Comparison of ENCODE assay signal across 9 mouse cellular contexts in the genomic region with DNA sequence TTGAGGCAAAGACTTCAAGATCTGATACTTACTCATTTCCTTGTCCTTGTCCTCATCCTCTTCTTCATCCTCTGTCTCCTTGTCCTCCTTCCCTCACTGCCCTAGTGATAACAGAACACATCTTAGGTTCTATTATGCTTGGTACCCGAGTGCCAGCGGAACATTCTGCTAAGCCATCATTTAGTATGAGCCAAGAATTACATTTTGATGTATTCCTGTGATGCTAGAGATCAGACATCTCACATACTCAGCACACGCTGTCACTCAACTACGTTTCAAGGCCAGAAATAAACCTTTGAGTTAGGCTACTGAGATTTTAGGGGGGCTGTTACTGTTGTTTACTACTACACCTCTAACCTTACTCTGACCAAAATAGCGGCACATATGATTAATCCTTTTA. TPM values are rescaled to one million over a fixed set of nuclear protein-coding genes. Genes with fewer than 3 reads are reported as not detected.
DNase-seq lines count a peak whose midpoint lies in the region; ATAC-seq and TF ChIP-seq lines count a peak whose summit lies in the region.
"Had no signal": no experiment of that assay in that cellular context is flagged by ENCODE, and none has a peak within 500 bp of the region (broad histone marks: within the 10 kb centered on the region; RNA-seq: fewer than 3 reads in every experiment).

A gene (minus strand): TSS at position 101 of the 400 bp plus-strand sequence.

- H3K4me1 ChIP-seq in kidney, postnatal 0 days (replicated peaks; ENCODE audit: insufficient read depth, low read length), result no peaks in the 10 kb centered on the region
- H3K4me1 ChIP-seq in intestine, postnatal 0 days (replicated peaks; ENCODE audit: control insufficient read depth, insufficient read depth, low read length), result no peaks in the 10 kb centered on the region
- H3K4me1 ChIP-seq in midbrain, embryonic 14.5 days (ENCODE audit: control insufficient read depth, insufficient read depth, low read length), result no peaks in the 10 kb centered on the region

- ATAC-seq in kidney, postnatal 0 days (replicated peaks; ENCODE audit: low FRiP score, low read depth), result no peak
- ATAC-seq in granulocyte monocyte progenitor cell, adult 5-6 weeks (replicated peaks; ENCODE audit: poor library complexity, severe bottlenecking), result no peak
- no peak for ATAC-seq in intestine, postnatal 0 days
- no peak for ATAC-seq in midbrain, embryonic 14.5 days (ENCODE audit: low FRiP score, low TSS enrichment)

- no peaks in the 10 kb centered on the region for H3K9me3 ChIP-seq in kidney, postnatal 0 days (replicated peaks; ENCODE audit: low read length)
- H3K9me3 ChIP-seq in intestine, postnatal 0 days (ENCODE audit: control insufficient read depth), result no peaks in the 10 kb centered on the region
- H3K9me3 ChIP-seq in midbrain, embryonic 14.5 days (ENCODE audit: control insufficient read depth, low read length), result no peaks in the 10 kb centered on the region

- no peak within 1 kb of the TSS for H3K27ac ChIP-seq in kidney, postnatal 0 days
- no peak within 1 kb of the TSS for H3K27ac ChIP-seq in intestine, postnatal 0 days (ENCODE audit: low read depth, low read length)
- H3K27ac ChIP-seq in midbrain, embryonic 14.5 days (replicated peaks; ENCODE audit: low read depth, low read length), result no peak within 1 kb of the TSS

- no peaks in the 10 kb centered on the region for H3K36me3 ChIP-seq in kidney, postnatal 0 days (ENCODE audit: insufficient read depth, low read length)
- H3K36me3 ChIP-seq in intestine, postnatal 0 days (ENCODE audit: control insufficient read depth, insufficient read depth), result no peaks in the 10 kb centered on the region
- H3K36me3 ChIP-seq in midbrain, embryonic 14.5 days (ENCODE audit: control insufficient read depth, insufficient read depth, low read length), result no peaks in the 10 kb centered on the region

- no peak within 1 kb of the TSS for H3K4me3 ChIP-seq in kidney, postnatal 0 days (replicated peaks; ENCODE audit: low read depth, low read length)
- H3K4me3 ChIP-seq in intestine, postnatal 0 days (ENCODE audit: low read depth, low read length), result no peak within 1 kb of the TSS
- no peak within 1 kb of the TSS for H3K4me3 ChIP-seq in midbrain, embryonic 14.5 days (replicated peaks; ENCODE audit: low read depth, low read length)
- H3K4me3 ChIP-seq: megakaryocyte, embryonic 14.5 days had no signal

- H3K4me2 ChIP-seq in kidney, postnatal 0 days (ENCODE audit: low read length), result no peak within 1 kb of the TSS
- H3K4me2 ChIP-seq in intestine, postnatal 0 days (replicated peaks; ENCODE audit: low read depth), result no peak within 1 kb of the TSS
- no peak within 1 kb of the TSS for H3K4me2 ChIP-seq in midbrain, embryonic 14.5 days (ENCODE audit: low read length)

- 80% methylated on average over 5 of the region's 5 CpGs for WGBS in kidney, postnatal 0 days
- WGBS in intestine, postnatal 0 days, result 83% methylated on average over 5 of the region's 5 CpGs
- 85% methylated on average over 5 of the region's 5 CpGs for WGBS in midbrain, embryonic 14.5 days

- no peak within 1 kb of the TSS for H3K9ac ChIP-seq in kidney, postnatal 0 days (ENCODE audit: low read depth, low read length)
- no peak within 1 kb of the TSS for H3K9ac ChIP-seq in intestine, postnatal 0 days (ENCODE audit: low read depth, low read length)
- H3K9ac ChIP-seq in midbrain, embryonic 14.5 days (replicated peaks; ENCODE audit: low read length), result no peak within 1 kb of the TSS

- TF ChIP-seq POLR2A in brain, embryonic 14.5 days (IDR thresholded peaks at IDR 0.05; ENCODE audit: borderline replicate concordance, extremely low read depth, insufficient read depth, insufficient read length, poor library complexity, severe bottlenecking), result no peak

- no peak for DNase-seq in kidney, postnatal 0 days (ENCODE audit: low spot score)
- no peak for DNase-seq in kidney, adult 9 months
- no peak for DNase-seq in brain, embryonic 14.5 days (ENCODE audit: low read depth)
- DNase-seq in midbrain, embryonic 14.5 days, result no peak
- no peak for DNase-seq in urinary bladder, postnatal 36 days (ENCODE audit: low spot score in 2 of 2)
- DNase-seq in kidney, postnatal 10 days, result no peak

- no peak for TF ChIP-seq CTCF in kidney, postnatal 0 days (IDR thresholded peaks at IDR 0.05; ENCODE audit: low read depth)
- TF ChIP-seq CTCF in brain, embryonic 14.5 days (IDR thresholded peaks at IDR 0.05; ENCODE audit: borderline replicate concordance, extremely low read depth, insufficient read depth, insufficient read length), result no peak
- TF ChIP-seq CTCF in intestine, postnatal 0 days (IDR thresholded peaks at IDR 0.05; ENCODE audit: low read depth), result no peak

- no peaks in the 10 kb centered on the region for H3K27me3 ChIP-seq in kidney, postnatal 0 days (ENCODE audit: insufficient read depth, low read length)
- H3K27me3 ChIP-seq in intestine, postnatal 0 days (replicated peaks; ENCODE audit: control insufficient read depth, insufficient read depth, low read length), result no peaks in the 10 kb centered on the region
- H3K27me3 ChIP-seq in midbrain, embryonic 14.5 days (ENCODE audit: control insufficient read depth, insufficient read depth, low read length), result no peaks in the 10 kb centered on the region

RNA-seq across cellular contexts. Expression of the gene that starts here (rescaled TPM):
- polyA plus RNA-seq in kidney, postnatal 0 days (2015; fragmentation: Nextera tagmentation; extraction: Ambion mirVana), result 48.6 and 51.5 TPM in 2 replicates
- 35.1 and 41.2 TPM in 2 replicates for polyA plus RNA-seq in brain, embryonic 14.5 days (2012; rRNA removed)
- 44.4 and 57.8 TPM in 2 replicates for total RNA-seq in granulocyte monocyte progenitor cell, adult 5-6 weeks (2014; fragmentation: Nextera tagmentation)
- 19.0 and 38.3 TPM in 2 replicates for total RNA-seq in granulocyte monocyte progenitor cell, adult 5-6 weeks (2017)
- polyA plus RNA-seq in intestine, postnatal 0 days (2015; fragmentation: Nextera tagmentation; extraction: Ambion mirVana), result 22.0 and 22.7 TPM in 2 replicates
- polyA plus RNA-seq in midbrain, embryonic 14.5 days (2014; fragmentation: Nextera tagmentation; extraction: Ambion mirVana), result 65.4 and 66.9 TPM in 2 replicates
